Comparison of ENCODE assay signal across 8 mouse cellular contexts in the genomic region with DNA sequence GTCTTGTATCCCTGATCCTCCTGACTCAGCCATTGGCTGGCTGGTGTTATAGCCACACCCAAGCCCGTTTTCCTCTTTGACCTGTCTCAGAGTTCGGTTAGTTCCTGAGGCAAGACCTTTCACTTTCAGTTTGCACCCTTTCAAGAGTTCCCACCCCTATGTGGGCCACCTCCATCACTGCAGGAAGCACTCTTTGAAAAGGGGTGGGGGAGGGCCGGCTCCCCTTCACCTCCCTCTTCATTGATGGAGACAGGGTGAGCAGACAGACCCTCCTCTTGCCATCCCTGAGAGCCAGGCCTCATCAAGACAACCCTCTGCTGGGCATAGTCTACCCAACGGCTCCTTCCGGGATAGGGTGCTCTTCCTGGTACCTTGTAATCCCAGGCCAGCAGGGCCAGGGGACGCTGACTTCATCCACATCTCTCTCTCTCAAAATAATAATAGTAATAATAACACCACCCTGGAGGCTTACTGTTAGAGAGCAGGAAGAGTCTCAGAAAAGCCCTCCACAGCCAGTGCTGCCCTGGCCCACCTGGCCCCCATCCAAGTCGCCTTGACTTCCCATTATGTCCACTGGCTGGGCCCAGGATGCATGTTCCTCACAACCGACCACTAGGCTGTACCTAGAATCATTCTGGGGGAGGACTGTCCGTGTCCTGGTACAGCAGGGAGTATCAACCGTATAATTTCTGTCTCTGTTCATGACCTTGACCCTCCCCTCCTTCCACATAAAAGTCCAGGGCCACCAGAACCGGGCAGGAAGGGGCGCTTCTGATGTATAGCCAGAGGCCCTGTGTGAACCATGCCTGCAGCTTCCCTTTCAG. TPM values are rescaled to one million over a fixed set of nuclear protein-coding genes. Genes with fewer than 3 reads are reported as not detected.
A peak's percentile ranks its signal among the peaks of the same experiment; 100 is the strongest.
DNase-seq lines count a peak whose midpoint lies in the region; ATAC-seq and TF ChIP-seq lines count a peak whose summit lies in the region.

No protein-coding gene starts in this region.

- H3K9me3 ChIP-seq in neural tube, embryonic 11.5 days (ENCODE audit: control insufficient read depth, low read length) = no peaks in the 10 kb centered on the region
- no peaks in the 10 kb centered on the region for H3K9me3 ChIP-seq in forebrain, embryonic 15.5 days
- H3K9me3 ChIP-seq in liver, embryonic 15.5 days (replicated peaks) = no peaks in the 10 kb centered on the region
- H3K9me3 ChIP-seq in neural tube, embryonic 14.5 days (ENCODE audit: control insufficient read depth, low read length) = no peaks in the 10 kb centered on the region

- 44% methylated on average over 12 of the region's 12 CpGs for WGBS in neural tube, embryonic 11.5 days
- 38% methylated on average over 12 of the region's 12 CpGs for WGBS in forebrain, embryonic 15.5 days
- 9% methylated on average over 12 of the region's 12 CpGs for WGBS in liver, embryonic 15.5 days (ENCODE audit: insufficient replicate concordance)
- WGBS in neural tube, embryonic 14.5 days = 33% methylated on average over 12 of the region's 12 CpGs

- no peak for TF ChIP-seq POLR2A in bone marrow macrophage, adult 2 months (IDR thresholded peaks at IDR 0.05; ENCODE audit: borderline replicate concordance, low read depth, low read length)

- H3K36me3 ChIP-seq in neural tube, embryonic 11.5 days (ENCODE audit: control insufficient read depth, insufficient read depth, low read length) = no peaks in the 10 kb centered on the region; the same call in 1 of the 2 replicates
- peaks cover 11% of the 10 kb centered on the region; the same call in 1 of the 2 replicates for H3K36me3 ChIP-seq in forebrain, embryonic 15.5 days
- peaks cover 16% of the 10 kb centered on the region; the same call in 1 of the 2 replicates for H3K36me3 ChIP-seq in liver, embryonic 15.5 days (replicated peaks)
- peaks cover 7% of the 10 kb centered on the region for H3K36me3 ChIP-seq in neural tube, embryonic 14.5 days (ENCODE audit: control insufficient read depth, insufficient read depth, low read length)

- DNase-seq in neural tube, embryonic 11.5 days (ENCODE audit: low spot score) = no peak
- DNase-seq in neural tube, embryonic 10.5 days (ENCODE audit: extremely low spot score, low spot score) = no peak
- no peak for DNase-seq in layer of hippocampus, adult 8-10 months (ENCODE audit: low spot score in 2 of 2)

- 0 out of 2 replicates have a peak, but pooled peaks have one; percentile 39 for ATAC-seq in neural tube, embryonic 11.5 days (ENCODE audit: insufficient read depth, low FRiP score, low TSS enrichment)
- peak; percentile 26; the same call in 1 of the 2 replicates for ATAC-seq in forebrain, embryonic 15.5 days (replicated peaks)
- ATAC-seq in inflammation-experienced regulatory T-cells, adult 6 months = peak; percentile 97
- ATAC-seq in liver, embryonic 15.5 days (ENCODE audit: insufficient read depth) = peak; percentile 34
- peak; percentile 26; the same call in 1 of the 2 replicates for ATAC-seq in neural tube, embryonic 14.5 days (ENCODE audit: low read depth)

- H3K9ac ChIP-seq in neural tube, embryonic 11.5 days (ENCODE audit: low read length) = peak overlapping the region; percentile 98
- peak overlapping the region; percentile 84 for H3K9ac ChIP-seq in forebrain, embryonic 15.5 days (replicated peaks)
- H3K9ac ChIP-seq in liver, embryonic 15.5 days = peak overlapping the region; percentile 78
- peak overlapping the region; percentile 98 for H3K9ac ChIP-seq in neural tube, embryonic 14.5 days (replicated peaks; ENCODE audit: low read depth, low read length)

- H3K4me1 ChIP-seq in neural tube, embryonic 11.5 days (ENCODE audit: control insufficient read depth, insufficient read depth, low read length) = peaks cover 11% of the 10 kb centered on the region
- H3K4me1 ChIP-seq in bone marrow macrophage, adult 2 months (ENCODE audit: control insufficient read depth, insufficient read depth, low read length) = peaks cover 23% of the 10 kb centered on the region
- peaks cover 20% of the 10 kb centered on the region for H3K4me1 ChIP-seq in forebrain, embryonic 15.5 days
- H3K4me1 ChIP-seq in liver, embryonic 15.5 days (replicated peaks) = peaks cover 40% of the 10 kb centered on the region
- peaks cover 4% of the 10 kb centered on the region for H3K4me1 ChIP-seq in neural tube, embryonic 14.5 days (ENCODE audit: control insufficient read depth, insufficient read depth, low read length)

- peak overlapping the region; percentile 68 for H3K4me3 ChIP-seq in neural tube, embryonic 11.5 days (ENCODE audit: low read depth, low read length)
- peak overlapping the region; percentile 92 for H3K4me3 ChIP-seq in bone marrow macrophage, adult 2 months (ENCODE audit: insufficient read depth, low read length)
- H3K4me3 ChIP-seq in forebrain, embryonic 15.5 days = peak overlapping the region; percentile 66
- peak overlapping the region; percentile 72 for H3K4me3 ChIP-seq in liver, embryonic 15.5 days (replicated peaks)
- H3K4me3 ChIP-seq in neural tube, embryonic 14.5 days (ENCODE audit: low read depth, low read length) = peak overlapping the region; percentile 69

- no peaks in the 10 kb centered on the region for H3K27me3 ChIP-seq in neural tube, embryonic 11.5 days (ENCODE audit: control insufficient read depth, insufficient read depth, low read length)
- H3K27me3 ChIP-seq in forebrain, embryonic 15.5 days = no peaks in the 10 kb centered on the region
- no peaks in the 10 kb centered on the region for H3K27me3 ChIP-seq in liver, embryonic 15.5 days
- H3K27me3 ChIP-seq in neural tube, embryonic 14.5 days (ENCODE audit: control insufficient read depth, insufficient read depth, low read length) = no peaks in the 10 kb centered on the region

- no peak for TF ChIP-seq CTCF in bone marrow macrophage, adult 2 months (IDR thresholded peaks at IDR 0.05; ENCODE audit: low read depth, low read length)

- peak overlapping the region; percentile 96 for H3K4me2 ChIP-seq in neural tube, embryonic 11.5 days (ENCODE audit: low read depth)
- H3K4me2 ChIP-seq in forebrain, embryonic 15.5 days (replicated peaks) = peak overlapping the region; percentile 75
- peak overlapping the region; percentile 92 for H3K4me2 ChIP-seq in liver, embryonic 15.5 days
- H3K4me2 ChIP-seq in neural tube, embryonic 14.5 days (ENCODE audit: low read depth, low read length) = peak overlapping the region; percentile 92

- peak overlapping the region; percentile 69; the same call in 1 of the 2 replicates for H3K27ac ChIP-seq in neural tube, embryonic 11.5 days (ENCODE audit: low read depth, low read length)
- peak overlapping the region; percentile 74 for H3K27ac ChIP-seq in bone marrow macrophage, adult 2 months (ENCODE audit: insufficient read depth, low read depth, low read length)
- H3K27ac ChIP-seq in forebrain, embryonic 15.5 days (replicated peaks) = peak overlapping the region; percentile 36; the same call in 1 of the 2 replicates
- peak overlapping the region; percentile 84 for H3K27ac ChIP-seq in liver, embryonic 15.5 days (replicated peaks)
- H3K27ac ChIP-seq in neural tube, embryonic 14.5 days (ENCODE audit: low read depth, low read length) = peak overlapping the region; percentile 78

RNA-seq across cellular contexts. Expression of gene Bak1, which starts 1.1 kb away (rescaled TPM):
- polyA plus RNA-seq in neural tube, embryonic 11.5 days (2014; fragmentation: Nextera tagmentation; extraction: Ambion mirVana) = 8.2 and 8.3 TPM in 2 replicates
- 60.8 and 83.0 TPM in 2 replicates for polyA plus RNA-seq in bone marrow macrophage, adult 2 months (2012; ENCODE audit: insufficient read depth, insufficient read length, missing spikeins)
- 2.3 and 2.7 TPM in 2 replicates for polyA plus RNA-seq in forebrain, embryonic 15.5 days (2015; fragmentation: Nextera tagmentation; extraction: Ambion mirVana)
- polyA plus RNA-seq in inflammation-experienced regulatory T-cells, adult 6 months (2017; shearing (Covaris generic)) = 10 to 100 TPM in 1 of 3 experiments, 1 to 10 TPM in 2; 5.1 to 23.3 (median 6.8) TPM
- polyA plus RNA-seq in liver, embryonic 15.5 days (2015; fragmentation: Nextera tagmentation; extraction: Ambion mirVana) = 2.0 and 2.1 TPM in 2 replicates
- polyA plus RNA-seq in neural tube, embryonic 14.5 days (2014; fragmentation: Nextera tagmentation; extraction: Ambion mirVana) = 4.6 and 5.3 TPM in 2 replicates
- total RNA-seq in layer of hippocampus, adult 8-10 months (2022) = 10 to 100 TPM; 11.6 to 15.9 (median 13.7) TPM

RNA-seq across cellular contexts. Expression of gene Itpr3, which starts 29.4 kb away (rescaled TPM):
- polyA plus RNA-seq in neural tube, embryonic 11.5 days (2014; fragmentation: Nextera tagmentation; extraction: Ambion mirVana) = 1.2 and 1.4 TPM in 2 replicates
- polyA plus RNA-seq in bone marrow macrophage, adult 2 months (2012; ENCODE audit: insufficient read depth, insufficient read length, missing spikeins) = 3.1 and 3.5 TPM in 2 replicates
- 0.43 and 0.46 TPM in 2 replicates for polyA plus RNA-seq in forebrain, embryonic 15.5 days (2015; fragmentation: Nextera tagmentation; extraction: Ambion mirVana)
- 1 to 10 TPM; 3.9 to 8.2 (median 7.1) TPM for polyA plus RNA-seq in inflammation-experienced regulatory T-cells, adult 6 months (2017; shearing (Covaris generic))
- 0.67 and 0.89 TPM in 2 replicates for polyA plus RNA-seq in liver, embryonic 15.5 days (2015; fragmentation: Nextera tagmentation; extraction: Ambion mirVana)
- 0.50 and 1.8 TPM in 2 replicates for polyA plus RNA-seq in neural tube, embryonic 14.5 days (2014; fragmentation: Nextera tagmentation; extraction: Ambion mirVana)
- total RNA-seq in layer of hippocampus, adult 8-10 months (2022) = 1 to 10 TPM; 3.0 to 4.8 (median 3.7) TPM

RNA-seq across cellular contexts. Expression of gene Zbtb9, which starts 54.7 kb away (rescaled TPM):
- polyA plus RNA-seq in neural tube, embryonic 11.5 days (2014; fragmentation: Nextera tagmentation; extraction: Ambion mirVana) = 13.5 and 14.1 TPM in 2 replicates
- polyA plus RNA-seq in bone marrow macrophage, adult 2 months (2012; ENCODE audit: insufficient read depth, insufficient read length, missing spikeins) = 10.4 TPM in 2 replicates
- 15.8 and 17.2 TPM in 2 replicates for polyA plus RNA-seq in forebrain, embryonic 15.5 days (2015; fragmentation: Nextera tagmentation; extraction: Ambion mirVana)
- polyA plus RNA-seq in inflammation-experienced regulatory T-cells, adult 6 months (2017; shearing (Covaris generic)) = 10 to 100 TPM in 1 of 3 experiments, 1 to 10 TPM in 2; 9.0 to 11.1 (median 9.3) TPM
- polyA plus RNA-seq in liver, embryonic 15.5 days (2015; fragmentation: Nextera tagmentation; extraction: Ambion mirVana) = 5.0 and 5.8 TPM in 2 replicates
- polyA plus RNA-seq in neural tube, embryonic 14.5 days (2014; fragmentation: Nextera tagmentation; extraction: Ambion mirVana) = 10.8 and 11.4 TPM in 2 replicates
- total RNA-seq in layer of hippocampus, adult 8-10 months (2022) = 10 to 100 TPM; 12.2 to 14.7 (median 13.7) TPM

Comparison
In these comparisons a context has a peak if more than half of its experiments do, and no peak if none do; other contexts are left out.
1. ATAC-seq: peak in every context shown above with its lines; median percentile 97 in inflammation-experienced regulatory T-cells, adult 6 months; 39 in neural tube, embryonic 11.5 days; 34 in liver, embryonic 15.5 days; 26 in forebrain, embryonic 15.5 days; 26 in neural tube, embryonic 14.5 days.